Mouse (Mus musculus) ES-E14 (cell line): ENCODE measurements around the gene Syt7.

Source experiments
- CHD2 ChIP-seq: IDR thresholded peaks from 2 replicates; pipeline ENCODE4 v1.6.1; 2014; ENCODE audit warnings: mild to moderate bottlenecking, low read depth, low read length, inconsistent platforms
- HCFC1 ChIP-seq: IDR thresholded peaks from 2 replicates; pipeline ENCODE4 v1.6.1; 2012; ENCODE audit warnings: low read length, inconsistent platforms, borderline replicate concordance; ENCODE audit not compliant: insufficient read depth
- ZC3H11A ChIP-seq: IDR thresholded peaks from 2 replicates; pipeline ENCODE4 v1.6.1; 2012; ENCODE audit warnings: low read depth, mild to moderate bottlenecking, inconsistent platforms, low read length, borderline replicate concordance

- TF ChIP-seq HCFC1, result no peak
- TF ChIP-seq ZC3H11A, result no peak
- no peak for TF ChIP-seq CHD2
Measured at GRCm38 (mm10) chr19:10363869-10364268, 25.0 kb upstream of the Syt7 start.
